In the genomic region with DNA sequence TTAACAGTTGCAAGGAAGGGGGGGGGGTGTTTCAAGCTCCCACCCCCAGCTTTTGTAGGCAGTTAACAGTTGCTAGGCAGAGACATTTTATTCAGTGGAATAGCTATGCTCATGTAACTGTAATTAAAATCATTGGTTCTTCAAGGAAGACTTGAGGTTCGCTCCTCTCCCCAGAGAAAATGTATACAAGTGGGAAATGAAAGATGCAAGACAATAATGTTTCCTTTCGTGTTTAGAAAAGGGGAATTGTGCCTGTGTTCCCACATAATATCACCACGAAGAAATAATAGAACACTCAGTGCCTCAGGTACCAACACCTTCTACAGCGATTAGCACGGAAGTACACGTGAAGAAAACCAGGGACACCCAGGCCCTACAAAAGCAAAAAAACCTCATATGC, we compare ENCODE assay signal across 8 mouse cellular contexts. TPM values are rescaled to one million over a fixed set of nuclear protein-coding genes. Genes with fewer than 3 reads are reported as not detected.
A peak's percentile ranks its signal among the peaks of the same experiment; 100 is the strongest.
DNase-seq lines count a peak whose midpoint lies in the region; ATAC-seq lines count a peak whose summit lies in the region.

A gene (plus strand): TSS at position 301 of the 400 bp plus-strand sequence.

- no peak for ATAC-seq in kidney, embryonic 14.5 days (ENCODE audit: low FRiP score, low TSS enrichment)
- no peak for ATAC-seq in activated CD4-positive, CD25-positive, alpha-beta regulatory T cell, adult 4 months
- ATAC-seq in heart, embryonic 12.5 days (ENCODE audit: insufficient number of reproducible peaks, low FRiP score): no peak
- no peak for ATAC-seq in neural tube, embryonic 14.5 days (ENCODE audit: low read depth)

- peak within 1 kb of the TSS; percentile 70 for H3K4me3 ChIP-seq in kidney, embryonic 14.5 days (ENCODE audit: low read length)
- peak within 1 kb of the TSS; percentile 67 for H3K4me3 ChIP-seq in heart, embryonic 12.5 days
- H3K4me3 ChIP-seq in neural tube, embryonic 14.5 days (ENCODE audit: low read depth, low read length): peak within 1 kb of the TSS; percentile 64

- WGBS in kidney, embryonic 14.5 days: 74% methylated on average over 6 of the region's 6 CpGs
- WGBS in heart, embryonic 12.5 days: 66% methylated on average over 6 of the region's 6 CpGs
- WGBS in neural tube, embryonic 14.5 days: 61% methylated on average over 6 of the region's 6 CpGs

- peaks cover 9% of the 10 kb centered on the region; the same call in 1 of the 2 replicates for H3K4me1 ChIP-seq in kidney, embryonic 14.5 days (ENCODE audit: control insufficient read depth, insufficient read depth, low read length)
- peaks cover 8% of the 10 kb centered on the region; the same call in 1 of the 2 replicates for H3K4me1 ChIP-seq in heart, embryonic 12.5 days (replicated peaks)
- no peaks in the 10 kb centered on the region; the same call in 1 of the 2 replicates for H3K4me1 ChIP-seq in neural tube, embryonic 14.5 days (ENCODE audit: control insufficient read depth, insufficient read depth, low read length)

- H3K4me2 ChIP-seq in kidney, embryonic 14.5 days (replicated peaks; ENCODE audit: low read depth, low read length): peak within 1 kb of the TSS; percentile 65
- H3K4me2 ChIP-seq in heart, embryonic 12.5 days: peak within 1 kb of the TSS; percentile 67
- H3K4me2 ChIP-seq in neural tube, embryonic 14.5 days (ENCODE audit: low read depth, low read length): peak within 1 kb of the TSS; percentile 60

- H3K9ac ChIP-seq in kidney, embryonic 14.5 days (ENCODE audit: low read depth, low read length): peak within 1 kb of the TSS; percentile 85
- H3K9ac ChIP-seq in heart, embryonic 12.5 days: peak within 1 kb of the TSS; percentile 81
- peak within 1 kb of the TSS; percentile 71 for H3K9ac ChIP-seq in neural tube, embryonic 14.5 days (replicated peaks; ENCODE audit: low read depth, low read length)

- intact Hi-C loops in left cerebral cortex, postnatal 10 days (cut with DNase I): no loop called here

- H3K27me3 ChIP-seq in kidney, embryonic 14.5 days (ENCODE audit: control insufficient read depth, insufficient read depth, low read length): no peaks in the 10 kb centered on the region
- no peaks in the 10 kb centered on the region for H3K27me3 ChIP-seq in heart, embryonic 12.5 days (replicated peaks)
- H3K27me3 ChIP-seq in neural tube, embryonic 14.5 days (ENCODE audit: control insufficient read depth, insufficient read depth, low read length): no peaks in the 10 kb centered on the region

- no peaks in the 10 kb centered on the region for H3K9me3 ChIP-seq in kidney, embryonic 14.5 days (ENCODE audit: control insufficient read depth, low read length)
- H3K9me3 ChIP-seq in heart, embryonic 12.5 days (replicated peaks): no peaks in the 10 kb centered on the region
- no peaks in the 10 kb centered on the region for H3K9me3 ChIP-seq in neural tube, embryonic 14.5 days (ENCODE audit: control insufficient read depth, low read length)

- H3K36me3 ChIP-seq in kidney, embryonic 14.5 days (ENCODE audit: control insufficient read depth, insufficient read depth, low read length): no peaks in the 10 kb centered on the region
- H3K36me3 ChIP-seq in heart, embryonic 12.5 days: no peaks in the 10 kb centered on the region
- H3K36me3 ChIP-seq in neural tube, embryonic 14.5 days (ENCODE audit: control insufficient read depth, insufficient read depth, low read length): no peaks in the 10 kb centered on the region

- peak within 1 kb of the TSS; percentile 64; the same call in 1 of the 2 replicates for H3K27ac ChIP-seq in kidney, embryonic 14.5 days (ENCODE audit: low read depth, low read length)
- H3K27ac ChIP-seq in heart, embryonic 12.5 days (ENCODE audit: poor library complexity, severe bottlenecking): peak within 1 kb of the TSS; percentile 79
- peak within 1 kb of the TSS; percentile 71 for H3K27ac ChIP-seq in neural tube, embryonic 14.5 days (ENCODE audit: low read depth, low read length)

- no peak for DNase-seq in kidney, postnatal 36 days
- no peak for DNase-seq in left cerebral cortex, postnatal 10 days (ENCODE audit: extremely low spot score in 1 of 2, low spot score in 2 of 2)
- DNase-seq in B cell, adult 2 months: no peak
- DNase-seq in urinary bladder, postnatal 10 days (ENCODE audit: low spot score): no peak

RNA-seq across cellular contexts. Expression of the gene that starts here (rescaled TPM):
- 4.6 and 5.7 TPM in 2 replicates for polyA plus RNA-seq in kidney, embryonic 14.5 days (2014; fragmentation: Nextera tagmentation; extraction: Ambion mirVana)
- polyA plus RNA-seq in activated CD4-positive, CD25-positive, alpha-beta regulatory T cell, adult 4 months (2017; shearing (Covaris generic)): 10 to 100 TPM; 13.0 to 26.6 TPM
- 7.7 and 8.0 TPM in 2 replicates for polyA plus RNA-seq in heart, embryonic 12.5 days (2016; fragmentation: Nextera tagmentation; extraction: Ambion mirVana)
- 10 to 100 TPM; 15.0 to 16.7 TPM for total RNA-seq in left cerebral cortex, postnatal 10 days (2021)
- polyA plus RNA-seq in neural tube, embryonic 14.5 days (2014; fragmentation: Nextera tagmentation; extraction: Ambion mirVana): 13.7 and 20.1 TPM in 2 replicates
